Mouse (Mus musculus): ENCODE measurements around the gene Slc19a3.

DNA sequence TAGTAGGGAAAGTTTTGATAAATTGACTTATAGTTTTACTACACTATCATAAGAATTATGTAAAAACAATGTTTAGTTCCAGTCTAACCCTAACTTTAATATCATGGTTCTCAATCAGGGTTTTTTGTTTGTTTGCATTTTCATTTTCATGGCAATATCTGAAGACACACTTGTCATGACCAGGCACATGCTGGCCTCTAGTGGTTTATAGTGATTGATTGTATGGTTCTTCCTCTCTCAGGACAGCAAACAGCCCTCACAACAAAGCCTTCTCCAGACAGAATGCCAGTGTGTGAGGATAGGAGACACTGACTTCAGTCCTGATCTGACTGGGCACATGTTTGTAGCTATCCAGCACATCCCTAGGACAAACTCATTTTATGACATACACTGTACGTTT, 65.0 kb downstream of the Slc19a3 start:
- no peak; the same call in 1 of the 2 replicates for TF ChIP-seq CTCF (IDR thresholded peaks at IDR 0.05; ENCODE audit: low read depth)
- no peak for TF ChIP-seq EP300 (optimal IDR thresholded peaks at IDR 0.05)

Measured in stomach, postnatal 0 days (tissue).